Mouse (Mus musculus) brain, adult 2 months (tissue): ENCODE data around the gene Spast.
"Not testable (repeated sequence)": the region's sequence is repeated elsewhere in the genome, so short reads cannot be mapped to it uniquely, and the experiment has no call there.

Experiments
- DNase-seq: peaks from one replicate; pipeline ENCODE4 v3.0.0; 2011; ENCODE audit warnings: low read depth, low spot score

The Spast gene

DNA sequence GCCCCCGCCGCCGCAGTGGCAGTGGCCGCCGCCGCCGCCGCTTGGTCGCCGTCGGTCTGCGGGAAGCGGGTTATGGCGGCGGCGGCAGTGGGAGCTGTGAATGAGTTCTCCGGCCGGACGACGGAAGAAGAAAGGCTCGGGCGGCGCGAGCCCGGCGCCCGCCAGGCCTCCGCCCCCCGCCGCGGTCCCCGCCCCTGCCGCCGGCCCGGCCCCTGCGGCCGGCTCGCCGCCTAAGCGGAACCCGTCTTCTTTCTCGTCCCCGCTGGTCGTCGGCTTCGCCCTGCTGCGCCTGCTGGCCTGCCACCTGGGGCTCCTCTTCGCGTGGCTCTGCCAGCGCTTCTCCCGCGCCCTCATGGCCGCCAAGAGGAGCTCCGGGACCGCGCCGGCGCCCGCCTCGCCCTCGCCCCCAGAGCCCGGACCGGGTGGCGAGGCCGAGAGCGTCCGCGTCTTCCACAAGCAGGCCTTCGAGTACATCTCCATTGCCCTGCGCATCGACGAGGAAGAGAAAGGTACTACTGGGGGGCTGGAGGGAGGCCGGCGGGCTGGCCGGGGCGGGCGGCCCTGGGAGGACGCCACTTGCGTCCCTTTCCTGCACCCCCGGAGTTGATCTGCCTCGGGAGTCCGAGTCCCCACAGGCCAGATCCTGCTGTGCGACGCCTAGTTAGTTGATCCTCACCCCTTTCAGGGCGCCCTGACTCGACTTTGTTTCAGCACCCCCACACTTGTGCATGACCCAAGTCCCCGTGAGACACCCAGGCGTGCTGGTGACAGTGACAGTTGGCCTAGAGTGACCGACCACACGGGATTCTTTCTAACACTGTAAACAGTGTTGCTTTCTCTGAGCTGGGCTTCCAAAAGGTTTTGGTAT, at the start of gene Spast:
Gene Spast, plus strand, starts transcription at position 51 of the 868 bp plus-strand sequence.
- DNase-seq, result peak; percentile 72

DNA sequence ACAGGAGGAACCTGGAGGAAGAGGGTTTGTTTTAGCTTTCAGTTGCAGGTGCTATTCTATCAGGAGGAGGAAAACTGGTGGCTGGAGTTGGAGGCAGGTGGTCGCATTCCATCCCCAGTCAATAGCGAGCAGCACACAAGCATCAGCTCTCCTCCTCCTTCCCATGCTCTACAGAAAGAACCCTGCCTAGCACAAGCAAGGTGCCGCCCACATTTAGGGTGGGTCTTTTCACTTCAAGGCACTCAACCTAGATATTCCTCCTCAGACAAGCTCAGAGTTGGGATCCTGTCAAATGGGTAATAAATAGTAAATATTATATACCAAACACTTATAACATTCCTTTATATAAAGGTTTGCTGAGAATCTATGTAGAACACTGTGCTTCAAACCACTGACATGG, 48.6 kb upstream of the Spast start:
- no peak for DNase-seq

DNA sequence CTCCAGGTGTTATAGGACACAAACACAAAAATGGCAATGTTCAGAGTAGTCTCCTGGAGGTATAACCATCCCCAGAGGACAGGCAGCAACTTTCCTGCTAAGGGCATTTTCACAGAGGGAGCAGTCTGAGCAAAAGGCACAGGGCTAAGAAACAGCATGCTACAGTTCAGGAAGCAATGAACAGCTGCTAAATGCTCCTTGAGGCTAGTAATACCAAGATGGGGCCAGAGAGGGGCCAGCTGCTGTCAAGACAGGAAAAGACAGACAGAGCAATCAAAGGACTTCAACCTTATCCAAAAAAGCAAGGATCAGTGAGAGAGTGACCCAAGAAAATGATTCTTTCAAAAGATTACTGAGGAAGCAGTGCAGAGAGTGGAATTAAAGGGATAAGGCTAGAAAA, 47.9 kb upstream of the Spast start:
- peak; percentile 16 for DNase-seq

DNA sequence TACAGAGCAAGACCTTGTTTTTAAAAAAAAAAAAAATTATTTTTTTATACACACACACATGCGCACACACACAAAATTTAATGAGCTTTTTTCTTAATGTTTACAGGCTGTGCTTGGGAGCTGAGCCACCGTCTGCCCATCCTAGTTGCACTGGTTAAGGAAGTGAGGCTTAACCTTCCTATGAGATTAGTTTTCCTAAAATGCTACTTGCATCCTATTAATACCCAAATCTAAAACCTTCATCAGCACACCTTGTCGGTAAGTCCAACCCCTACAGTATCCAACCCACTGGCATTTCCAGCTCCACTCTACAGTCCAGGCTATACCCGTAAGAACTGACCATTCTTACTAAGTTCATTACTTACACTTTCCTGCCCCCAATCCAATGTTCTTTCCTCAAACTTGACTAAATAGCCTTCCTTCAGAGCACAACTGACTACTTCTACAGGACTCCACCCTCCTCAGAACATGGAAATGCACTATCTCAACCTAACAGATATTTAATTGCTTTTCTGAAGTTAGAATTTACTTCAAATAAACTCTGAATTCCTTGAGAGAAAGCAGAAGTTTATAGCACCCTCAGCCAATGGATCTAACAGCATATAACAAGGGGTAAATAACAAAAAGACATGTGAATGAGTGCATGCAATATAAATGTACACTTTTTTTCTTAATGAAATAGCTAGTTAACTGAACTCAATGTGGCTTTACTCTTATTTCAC, 47.0 kb upstream of the Spast start:
- DNase-seq, result no peak

DNA sequence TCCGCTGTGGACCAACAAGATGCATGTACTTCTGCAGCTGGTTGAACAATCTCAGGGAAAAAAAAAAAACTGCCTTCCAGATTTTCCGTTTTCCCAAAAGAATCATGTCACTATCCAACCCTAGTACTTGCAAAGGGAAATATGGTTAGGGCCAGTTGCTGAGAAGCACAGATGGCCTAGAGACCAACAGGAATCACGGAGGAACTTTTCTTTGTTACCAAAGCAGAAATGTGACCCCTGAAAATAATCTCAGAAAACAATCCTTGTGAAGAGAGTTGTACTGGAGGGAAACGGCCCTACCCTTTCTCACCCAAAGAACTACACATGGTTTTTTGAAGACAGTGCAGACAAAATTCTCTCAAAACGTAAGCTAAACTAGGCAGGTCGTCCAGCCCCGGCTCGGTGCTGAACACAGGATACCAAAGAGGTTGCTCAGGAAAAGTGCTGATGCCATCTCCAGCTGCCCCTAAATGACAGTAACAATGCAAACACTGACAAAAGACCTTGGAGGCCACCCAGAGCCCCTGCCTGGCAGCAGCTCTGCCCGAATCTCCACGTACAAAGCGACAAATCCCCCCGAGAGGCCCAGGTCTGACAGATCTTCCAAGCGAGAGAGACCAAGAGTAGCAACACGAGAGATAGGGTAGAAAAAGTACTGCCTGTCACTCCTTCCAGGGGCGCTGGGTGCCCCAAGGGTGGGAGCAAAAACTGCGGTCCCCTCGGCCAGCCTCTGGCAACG, 44.9 kb upstream of the Spast start:
- DNase-seq, result peak; percentile 37

DNA sequence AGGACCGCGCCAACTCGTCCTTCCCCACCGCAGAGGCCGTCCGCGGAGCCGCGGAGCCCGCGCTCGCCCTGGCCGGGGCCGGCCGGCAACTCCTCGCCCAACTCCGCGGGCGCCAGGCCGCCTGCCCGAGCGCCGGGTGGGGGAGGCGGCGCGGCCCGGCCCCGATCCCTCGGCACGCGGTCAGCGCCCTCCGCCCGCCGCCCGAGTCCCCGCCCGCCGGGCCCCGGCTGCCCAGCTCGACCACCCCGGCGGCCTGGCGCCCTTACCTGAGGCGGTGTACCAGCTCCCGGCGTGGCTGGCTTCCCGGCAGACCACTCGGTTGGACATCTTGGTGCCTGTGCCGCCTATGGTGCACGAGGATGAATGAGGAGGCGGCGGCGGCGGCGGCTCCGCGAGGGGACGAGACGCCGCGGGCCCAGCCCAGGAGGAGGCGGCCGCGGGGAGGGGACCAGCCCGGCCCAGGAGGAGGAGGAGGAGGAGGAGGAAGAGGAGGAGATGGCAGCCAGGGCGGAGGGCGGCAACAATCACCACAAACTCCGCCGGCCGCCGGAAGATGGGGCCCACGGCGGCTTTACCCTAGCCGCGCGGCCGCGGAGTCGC, 44.3 kb upstream of the Spast start:
- DNase-seq, result peak; percentile 78

DNA sequence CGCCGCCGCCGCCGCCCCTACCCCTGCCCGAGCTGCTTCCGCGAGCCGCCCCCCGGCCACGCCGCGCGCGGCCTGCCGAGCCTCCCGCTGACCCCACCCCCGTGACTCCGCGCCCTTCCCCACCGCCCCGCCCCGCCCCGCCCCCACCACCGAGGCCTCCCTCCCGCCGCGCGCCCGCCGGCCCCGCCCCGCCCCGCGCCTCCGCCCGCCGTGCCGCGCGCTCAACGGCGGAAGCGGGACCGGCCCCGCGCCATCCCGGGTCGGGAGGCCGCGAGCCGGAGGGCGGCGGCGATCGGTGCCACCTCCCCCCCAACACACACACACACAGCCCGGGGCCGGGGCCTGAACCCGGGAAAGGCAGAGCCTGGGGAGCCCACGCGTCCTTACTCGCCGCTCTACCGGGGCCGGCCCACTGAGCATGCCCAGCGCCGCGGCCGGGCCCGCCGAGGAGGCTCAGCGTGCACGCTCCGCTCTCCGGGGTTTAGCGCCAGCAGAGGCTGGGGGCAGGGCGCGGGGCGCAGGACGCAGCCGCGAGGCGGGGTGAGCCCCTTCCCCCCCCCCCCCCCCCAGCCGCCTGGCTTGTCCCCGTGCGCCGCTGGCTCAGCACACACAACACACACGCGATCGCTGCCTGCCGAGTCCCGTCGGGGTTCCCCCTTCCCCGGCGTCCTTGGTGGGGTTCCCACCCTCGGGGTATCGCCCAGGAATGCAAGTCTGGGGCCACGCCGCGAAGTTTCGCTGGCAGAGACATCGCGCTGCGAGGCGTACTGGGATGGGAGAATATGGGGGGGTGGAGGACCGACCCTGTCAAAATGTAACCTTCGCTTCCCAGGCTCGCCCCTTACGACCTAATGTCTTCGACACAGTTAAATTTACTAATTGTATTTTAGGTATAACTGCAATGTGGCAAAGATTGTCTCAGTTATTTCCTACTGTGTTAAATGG, 43.5 kb upstream of the Spast start, which contains the start of gene Memo1:
Gene Memo1, minus strand, starts transcription at position 496 of the 945 bp plus-strand sequence.
- DNase-seq, result peak; percentile 91

DNA sequence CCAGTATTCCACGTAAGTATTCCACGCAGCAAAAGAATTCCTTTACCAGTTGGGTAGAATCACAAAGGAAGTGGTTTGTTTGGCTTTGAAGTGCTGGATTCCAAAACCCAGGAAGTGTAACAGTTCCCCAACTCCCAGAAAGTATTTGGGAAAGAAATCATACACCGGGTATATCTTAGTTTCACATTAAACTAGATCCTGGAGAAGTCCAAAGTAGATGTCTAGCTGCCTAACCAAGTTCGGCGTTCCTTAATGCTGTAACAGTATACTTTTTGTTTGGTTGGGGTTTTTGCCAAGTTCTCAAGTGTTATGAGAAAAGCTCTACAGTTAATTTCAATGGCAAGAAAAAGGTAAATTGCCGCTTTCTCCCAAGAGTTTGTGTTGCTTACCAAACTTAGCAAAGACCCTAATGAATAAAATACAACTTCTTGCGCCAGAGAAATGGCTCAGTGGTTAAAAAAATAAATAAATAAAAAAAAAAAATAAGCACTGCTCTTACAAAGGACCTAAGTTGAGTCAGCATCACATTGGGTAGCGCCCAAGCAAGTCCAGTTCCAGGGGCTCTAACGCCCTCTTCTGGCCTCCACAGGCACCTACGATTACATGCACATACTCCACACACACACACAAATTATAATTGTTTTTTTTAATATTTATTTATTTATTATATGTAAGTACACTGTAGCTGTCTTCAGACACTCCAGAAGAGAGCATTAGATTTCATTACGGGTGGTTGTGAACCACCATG, 42.5 kb upstream of the Spast start:
- peak; percentile 38 for DNase-seq

DNA sequence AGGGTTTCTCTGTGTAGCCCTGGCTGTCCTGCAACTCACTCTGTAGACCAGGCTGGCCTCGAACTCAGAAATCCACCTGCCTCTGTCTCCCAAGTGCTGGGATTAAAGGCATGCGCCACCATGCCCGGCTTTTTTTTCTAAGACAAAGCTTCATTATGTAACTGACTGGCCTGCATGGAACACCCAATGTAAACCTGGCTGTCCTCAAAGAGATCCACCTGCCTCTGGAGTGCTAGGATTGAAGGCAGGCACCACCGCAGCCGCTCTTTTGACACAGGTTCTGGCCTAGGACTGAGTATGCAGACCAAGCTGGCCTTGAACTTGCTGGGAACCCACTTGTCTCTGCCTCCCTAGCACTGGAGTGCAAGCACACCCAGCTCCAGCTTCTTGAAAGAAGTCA, 41.8 kb upstream of the Spast start:
- not testable (repeated sequence) for DNase-seq

DNA sequence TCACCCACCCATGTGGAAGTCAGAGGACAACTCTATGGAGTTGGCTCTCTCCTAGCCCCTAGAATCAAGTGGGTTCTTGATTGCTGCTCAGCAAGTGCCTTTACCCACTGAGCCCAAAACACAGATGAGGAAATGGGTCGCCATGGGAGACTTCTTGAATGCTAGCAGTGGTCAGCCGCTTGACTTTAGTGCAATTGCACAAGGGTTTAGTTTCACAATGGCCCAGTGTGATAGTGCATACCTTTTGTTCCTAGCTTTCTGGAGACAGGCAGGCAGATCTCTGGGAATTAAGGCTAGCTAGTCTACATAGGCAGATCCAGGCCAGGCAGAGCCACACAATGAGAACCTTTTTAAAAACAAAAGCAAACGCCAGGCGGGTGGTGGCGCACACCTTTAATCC, 38.7 kb upstream of the Spast start:
- DNase-seq, result no peak

DNA sequence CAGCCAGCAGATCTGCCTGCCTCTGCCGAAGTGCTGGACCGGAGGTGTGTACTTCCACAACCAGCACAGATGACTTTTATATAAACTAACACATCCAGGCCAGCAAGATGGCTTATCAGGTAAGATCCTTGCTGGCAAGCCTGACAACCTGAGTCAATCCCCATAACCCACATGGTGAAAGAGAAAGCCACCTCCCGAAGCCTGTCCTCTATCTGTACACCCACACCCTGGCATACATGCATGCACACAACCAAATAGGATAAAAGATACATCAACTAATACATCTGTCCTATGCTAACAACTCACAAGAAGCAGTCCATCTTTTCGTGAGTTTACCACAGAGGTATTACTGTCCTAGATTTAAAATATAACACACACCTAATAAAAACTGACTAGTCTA, 34.7 kb upstream of the Spast start:
- no peak for DNase-seq

DNA sequence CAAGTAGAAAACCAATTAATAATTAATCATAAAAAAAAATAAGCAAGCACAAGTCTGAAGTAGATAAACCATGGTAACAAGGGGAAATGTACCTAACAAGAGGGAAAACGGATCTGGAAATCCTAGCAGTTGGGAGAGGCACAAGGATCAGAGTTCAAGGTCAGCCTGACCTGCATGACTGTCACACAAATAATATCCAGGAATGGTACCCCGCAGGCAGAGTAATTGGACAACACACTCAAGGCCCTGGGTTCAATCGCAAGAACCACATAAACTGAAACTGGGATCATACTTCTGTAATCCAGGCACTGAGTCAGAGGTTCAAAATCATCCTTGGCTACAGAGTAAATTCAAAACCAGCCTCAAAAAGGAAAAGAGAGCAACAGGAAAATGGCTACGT, 33.2 kb upstream of the Spast start:
- DNase-seq, result no peak

DNA sequence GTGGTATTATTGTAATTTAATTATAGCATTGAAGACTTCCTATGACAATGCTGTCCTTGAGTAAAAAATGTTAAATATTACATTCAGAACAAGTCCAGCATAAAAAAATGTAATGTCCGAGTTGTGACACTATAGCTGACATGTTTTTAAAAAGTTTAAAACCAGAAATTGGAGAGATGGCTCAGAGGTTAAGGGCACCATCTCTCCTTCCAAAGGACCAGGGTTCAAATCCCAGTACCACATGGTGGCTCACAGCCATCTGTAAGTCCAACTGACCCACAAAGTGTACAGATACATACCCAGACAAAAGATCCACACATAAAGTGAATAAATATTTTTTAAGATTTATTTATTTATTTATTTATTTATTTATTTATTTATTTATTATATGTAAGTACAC, 32.8 kb upstream of the Spast start:
- no peak for DNase-seq

DNA sequence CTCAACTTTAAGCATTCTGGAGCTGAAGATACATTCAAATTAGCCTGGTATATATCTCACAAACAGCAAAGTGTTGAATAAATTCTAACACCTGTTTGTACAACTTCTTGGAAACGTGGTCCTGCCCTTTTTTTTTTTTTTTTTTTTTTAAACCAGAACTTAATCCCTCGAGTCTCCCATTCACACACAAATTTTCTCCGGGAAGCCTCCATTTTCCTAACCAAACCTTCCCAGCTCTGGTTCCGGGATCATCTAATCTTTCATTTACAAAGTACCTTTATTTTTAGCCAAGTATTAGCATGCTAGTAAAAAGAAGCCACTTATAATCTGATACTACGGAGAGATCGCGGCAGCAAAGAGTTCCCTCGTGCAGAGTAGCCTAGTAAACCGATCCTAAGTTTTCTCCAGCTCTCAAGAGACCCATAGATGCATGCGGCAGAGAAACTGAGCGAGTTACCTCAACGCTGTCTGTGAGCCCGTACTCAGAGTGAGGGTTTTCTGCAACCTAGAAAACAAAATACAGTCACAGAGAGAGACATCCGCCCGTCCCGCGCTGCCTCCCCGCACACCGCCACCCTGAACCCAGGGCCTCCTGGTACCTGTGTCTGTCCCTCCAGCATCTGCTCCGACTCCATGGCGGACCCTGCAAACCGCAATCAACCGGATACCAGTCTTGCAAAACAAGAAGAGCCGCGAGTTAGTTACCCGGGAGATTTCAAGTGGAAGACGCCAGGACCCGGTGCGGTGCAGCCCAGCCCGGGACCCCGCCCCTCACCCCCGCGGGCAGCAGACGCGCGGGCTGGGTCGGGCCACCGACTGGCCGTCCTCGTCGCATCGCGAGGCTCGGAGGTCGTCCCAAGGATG, 23.1 kb upstream of the Spast start:
- no peak for DNase-seq

DNA sequence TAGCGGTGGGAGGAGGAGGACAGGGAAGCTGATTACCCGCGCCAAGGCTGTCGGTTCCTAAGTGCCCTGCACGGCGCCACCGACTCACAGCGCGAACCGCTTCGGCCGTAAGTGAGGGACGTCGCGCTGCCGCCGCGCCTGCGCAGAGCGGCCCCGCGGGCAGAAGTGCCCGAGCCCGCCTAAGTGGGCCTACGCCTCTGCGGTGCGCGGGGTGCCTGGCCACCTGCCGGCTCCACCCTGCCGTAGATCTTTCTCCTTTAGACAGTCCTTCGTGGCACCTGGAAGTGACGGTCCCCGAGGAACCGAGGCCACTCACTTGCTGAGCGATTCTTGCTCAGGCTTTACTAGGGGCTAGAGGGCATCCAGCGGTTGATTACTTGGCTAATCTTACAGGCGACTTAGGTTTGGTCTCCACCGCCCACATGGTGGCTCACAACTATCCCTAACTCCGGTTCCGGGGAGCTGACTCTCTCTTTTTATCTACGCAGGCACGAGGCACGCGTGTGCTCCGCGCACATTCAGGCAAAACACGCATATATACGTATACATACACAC, 22.4 kb upstream of the Spast start:
- DNase-seq, result peak; percentile 94

DNA sequence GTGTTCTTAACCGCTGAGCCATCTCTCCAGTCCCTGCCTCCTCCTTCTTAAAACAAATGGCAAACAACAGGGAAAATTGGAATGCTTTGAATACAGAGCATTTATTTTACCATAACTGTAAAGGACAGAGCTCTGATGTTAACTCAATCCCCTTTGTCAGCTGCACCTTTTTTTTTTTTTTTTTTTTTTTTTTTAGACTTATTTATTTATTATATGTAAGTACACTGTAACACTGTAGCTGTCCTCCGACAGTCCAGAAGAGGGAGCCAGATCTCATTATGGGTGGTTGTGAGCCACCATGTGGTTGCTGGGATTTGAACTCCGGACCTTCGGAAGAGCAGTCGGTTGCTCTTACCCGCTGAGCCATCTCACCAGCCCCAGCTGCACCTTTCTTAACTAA, 20.1 kb upstream of the Spast start:
- no peak for DNase-seq

DNA sequence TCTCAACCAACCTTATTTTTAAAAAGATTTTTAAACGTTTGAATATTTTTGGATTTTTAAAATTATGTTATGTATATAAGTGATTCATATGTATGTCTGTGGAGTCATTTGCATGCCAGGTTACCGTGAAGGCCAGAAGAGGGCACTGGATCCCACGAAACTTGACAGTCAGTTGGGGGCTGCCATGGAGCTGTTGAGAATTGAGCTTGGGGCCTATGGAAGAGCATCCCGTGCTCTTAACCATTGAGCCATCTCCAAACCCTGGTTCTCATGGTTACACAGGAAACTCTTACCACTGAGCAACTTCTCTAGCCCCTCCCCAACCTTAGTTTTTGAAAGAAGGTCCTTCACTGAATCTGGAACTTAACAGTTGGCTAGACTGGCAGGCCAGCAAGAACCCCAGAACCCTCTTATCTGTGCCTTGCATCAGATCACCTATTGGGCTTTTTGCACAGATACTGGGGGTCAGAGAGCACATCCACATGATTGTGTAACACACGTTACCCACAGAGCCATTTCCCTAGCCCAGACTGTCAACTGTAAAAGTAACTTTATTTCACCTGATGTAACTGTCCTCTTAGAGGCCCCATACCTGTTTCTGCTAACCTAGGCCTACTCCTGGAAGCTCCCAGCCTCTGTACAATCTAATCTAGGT, 16.3 kb upstream of the Spast start:
- no peak for DNase-seq

DNA sequence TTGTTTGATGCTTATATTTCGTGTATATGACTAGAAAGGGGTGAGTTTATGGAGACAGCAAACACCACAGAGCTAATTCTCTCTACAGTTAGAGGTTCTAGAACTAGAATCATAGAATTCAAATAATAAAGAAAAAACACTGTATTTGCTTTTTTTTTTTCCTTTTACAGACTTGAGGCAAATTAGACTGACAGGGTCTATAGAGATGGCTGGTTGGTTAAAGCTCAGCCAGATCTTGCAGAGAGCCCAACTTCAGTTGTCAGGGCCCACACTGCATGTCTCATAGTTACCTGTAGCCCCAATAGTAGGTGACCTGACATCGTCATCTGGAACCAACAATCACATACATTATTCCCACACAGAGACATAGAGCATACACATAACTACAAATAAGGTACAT, 14.9 kb upstream of the Spast start, which contains the start of gene Dpy30:
Gene Dpy30, minus strand, starts transcription at position 101 of the 400 bp plus-strand sequence.
- no peak for DNase-seq
